16 mouse cellular contexts compared by ENCODE assay signal in genomic region chr13:43614667-43615066, GRCm38 (mm10). TPM values are rescaled to one million over a fixed set of nuclear protein-coding genes. Genes with fewer than 3 reads are reported as not detected.
A peak's percentile ranks its signal among the peaks of the same experiment; 100 is the strongest.
DNase-seq lines count a peak whose midpoint lies in the region; ATAC-seq and TF ChIP-seq lines count a peak whose summit lies in the region.
"Had no signal": no experiment of that assay in that cellular context is flagged by ENCODE, and none has a peak within 500 bp of the region (broad histone marks: within the 10 kb centered on the region; RNA-seq: fewer than 3 reads in every experiment).

No protein-coding gene starts in this region.

- H3K9me3 ChIP-seq in limb, embryonic 11.5 days (ENCODE audit: control insufficient read depth, low read length), result no peaks in the 10 kb centered on the region
- no peaks in the 10 kb centered on the region for H3K9me3 ChIP-seq in limb, embryonic 10.5 days (replicated peaks)
- H3K9me3 ChIP-seq in ES-Bruce4 (replicated peaks; ENCODE audit: control insufficient read depth, insufficient read depth, low read length, poor library complexity, severe bottlenecking), result no peaks in the 10 kb centered on the region
- H3K9me3 ChIP-seq in midbrain, embryonic 16.5 days (replicated peaks; ENCODE audit: control insufficient read depth, low read length, poor library complexity, severe bottlenecking), result no peaks in the 10 kb centered on the region
- H3K9me3 ChIP-seq: G1E; heart, embryonic 15.5 days; intestine, embryonic 15.5 days had no signal

- no peak overlapping the region for H3K9ac ChIP-seq in limb, embryonic 11.5 days (ENCODE audit: low read length)
- no peak overlapping the region for H3K9ac ChIP-seq in ES-Bruce4 (ENCODE audit: low read depth, poor library complexity, severe bottlenecking)
- no peak overlapping the region for H3K9ac ChIP-seq in midbrain, embryonic 16.5 days (ENCODE audit: low read depth, low read length)
- H3K9ac ChIP-seq: intestine, embryonic 15.5 days had no signal

- TF ChIP-seq CTCF in ES-Bruce4 (IDR thresholded peaks at IDR 0.05; ENCODE audit: low read depth, low read length), result no peak

- no peak for TF ChIP-seq EP300 in ES-Bruce4 (IDR thresholded peaks at IDR 0.05; ENCODE audit: insufficient read depth, low read depth, low read length)

- H3K27me3 ChIP-seq in limb, embryonic 11.5 days (ENCODE audit: control insufficient read depth, insufficient read depth, low read length), result 0 out of 2 replicates have a peak, but pooled peaks cover 3% of the 10 kb centered on the region
- H3K27me3 ChIP-seq in limb, embryonic 10.5 days (ENCODE audit: low read depth, poor library complexity, severe bottlenecking), result peaks cover 19% of the 10 kb centered on the region
- H3K27me3 ChIP-seq in ES-Bruce4 (ENCODE audit: control insufficient read depth, insufficient read depth, low read length, poor library complexity, severe bottlenecking), result peaks cover 3% of the 10 kb centered on the region; the same call in 1 of the 2 replicates
- no peaks in the 10 kb centered on the region for H3K27me3 ChIP-seq in midbrain, embryonic 16.5 days (ENCODE audit: control insufficient read depth, insufficient read depth, low read depth, low read length)
- H3K27me3 ChIP-seq: intestine, embryonic 15.5 days had no signal

- H3K4me3 ChIP-seq in limb, embryonic 11.5 days (ENCODE audit: low read depth, low read length), result no peak overlapping the region
- H3K4me3 ChIP-seq in limb, embryonic 10.5 days, result no peak overlapping the region
- no peak overlapping the region for H3K4me3 ChIP-seq in ES-Bruce4 (ENCODE audit: low read depth, low read length)
- H3K4me3 ChIP-seq in midbrain, embryonic 16.5 days (ENCODE audit: low read depth, low read length), result no peak overlapping the region

- peak overlapping the region; percentile 85; the same call in 1 of the 2 replicates for H3K4me2 ChIP-seq in limb, embryonic 11.5 days (ENCODE audit: low read depth, severe bottlenecking)
- peak overlapping the region; percentile 78; the same call in 1 of the 2 replicates for H3K4me2 ChIP-seq in midbrain, embryonic 16.5 days (ENCODE audit: low read length)

- DNase-seq in limb, embryonic 11.5 days (ENCODE audit: low spot score), result no peak
- no peak for DNase-seq in limb, embryonic 10.5 days (ENCODE audit: low spot score)
- DNase-seq in WW6 (ENCODE audit: low read depth, low spot score), result peak; percentile 28
- DNase-seq in ovary, postnatal 14 days (ENCODE audit: low spot score), result no peak
- no peak for DNase-seq in left cerebral cortex, adult 18-20 months (ENCODE audit: low spot score in 2 of 2)
- DNase-seq: cerebellum, adult 9-11 months; gastrocnemius, postnatal 10 days; kidney, postnatal 4 days had no signal

- ATAC-seq in limb, embryonic 11.5 days (ENCODE audit: insufficient number of reproducible peaks, low FRiP score, low TSS enrichment, low read depth), result no peak
- ATAC-seq in midbrain, embryonic 16.5 days, result no peak

- H3K27ac ChIP-seq in limb, embryonic 11.5 days (replicated peaks; ENCODE audit: low read depth, low read length), result no peak overlapping the region
- H3K27ac ChIP-seq in limb, embryonic 10.5 days, result no peak overlapping the region
- peak overlapping the region; percentile 27; the same call in 1 of the 2 replicates for H3K27ac ChIP-seq in ES-Bruce4 (ENCODE audit: insufficient read depth, low read length)
- 0 out of 2 replicates have a peak overlapping the region, but pooled peaks have one; percentile 85 for H3K27ac ChIP-seq in midbrain, embryonic 16.5 days (ENCODE audit: low read length)
- H3K27ac ChIP-seq: intestine, embryonic 15.5 days; macrophage; stomach, postnatal 0 days had no signal

- peaks cover 8% of the 10 kb centered on the region; the same call in 1 of the 2 replicates for H3K4me1 ChIP-seq in limb, embryonic 11.5 days (ENCODE audit: control insufficient read depth, insufficient read depth, low read length)
- H3K4me1 ChIP-seq in limb, embryonic 10.5 days, result peaks cover 20% of the 10 kb centered on the region
- no peaks in the 10 kb centered on the region for H3K4me1 ChIP-seq in ES-Bruce4 (ENCODE audit: control insufficient read depth, insufficient read depth, low read length)
- H3K4me1 ChIP-seq in midbrain, embryonic 16.5 days (ENCODE audit: control insufficient read depth, insufficient read depth, low read length), result peaks cover 20% of the 10 kb centered on the region

- no peaks in the 10 kb centered on the region for H3K36me3 ChIP-seq in limb, embryonic 11.5 days (ENCODE audit: control insufficient read depth, insufficient read depth, low read length)
- H3K36me3 ChIP-seq in limb, embryonic 10.5 days, result no peaks in the 10 kb centered on the region
- H3K36me3 ChIP-seq in ES-Bruce4 (ENCODE audit: control insufficient read depth, insufficient read depth, low read length, poor library complexity, severe bottlenecking), result no peaks in the 10 kb centered on the region
- H3K36me3 ChIP-seq in midbrain, embryonic 16.5 days (ENCODE audit: control insufficient read depth, insufficient read depth, low read length), result no peaks in the 10 kb centered on the region
- H3K36me3 ChIP-seq: G1E; heart, embryonic 15.5 days; intestine, embryonic 15.5 days had no signal

- WGBS in limb, embryonic 11.5 days, result 90% methylated on average over 3 of the region's 3 CpGs
- 83% methylated on average over 3 of the region's 3 CpGs for WGBS in limb, embryonic 10.5 days
- 60% methylated on average over 3 of the region's 3 CpGs for WGBS in midbrain, embryonic 16.5 days

- TF ChIP-seq POLR2A in ES-Bruce4 (IDR thresholded peaks at IDR 0.05; ENCODE audit: insufficient read depth, low read length), result no peak

RNA-seq across cellular contexts. Expression of gene Rnf182, which starts 0.8 kb away (rescaled TPM):
- polyA plus RNA-seq in limb, embryonic 11.5 days (2014; fragmentation: Nextera tagmentation; extraction: Ambion mirVana), result 5.5 and 5.9 TPM in 2 replicates
- 3.2 and 5.5 TPM in 2 replicates for polyA plus RNA-seq in limb, embryonic 10.5 days (2016; fragmentation: Nextera tagmentation; extraction: Ambion mirVana)
- 1.6 and 1.9 TPM in 2 replicates for polyA plus RNA-seq in ES-Bruce4 (2011; ENCODE audit: insufficient read depth, insufficient read length, low read depth, missing spikeins)
- 32.7 and 38.9 TPM in 2 replicates for polyA plus RNA-seq in midbrain, embryonic 16.5 days (2015; fragmentation: Nextera tagmentation; extraction: Ambion mirVana)
- 1 to 10 TPM; 8.1 to 9.9 TPM for total RNA-seq in left cerebral cortex, adult 18-20 months (2021)
- polyA plus RNA-seq: G1E; liver, embryonic 16.5 days; macrophage had no signal

RNA-seq across cellular contexts. Expression of gene Mcur1, which starts 54.7 kb away (rescaled TPM):
- 13.9 and 17.0 TPM in 2 replicates for polyA plus RNA-seq in limb, embryonic 11.5 days (2014; fragmentation: Nextera tagmentation; extraction: Ambion mirVana)
- 10.6 and 12.1 TPM in 2 replicates for polyA plus RNA-seq in limb, embryonic 10.5 days (2016; fragmentation: Nextera tagmentation; extraction: Ambion mirVana)
- 6.1 and 7.8 TPM in 2 replicates for polyA plus RNA-seq in ES-Bruce4 (2011; ENCODE audit: insufficient read depth, insufficient read length, low read depth, missing spikeins)
- polyA plus RNA-seq in midbrain, embryonic 16.5 days (2015; fragmentation: Nextera tagmentation; extraction: Ambion mirVana), result 5.6 and 6.2 TPM in 2 replicates
- total RNA-seq in left cerebral cortex, adult 18-20 months (2021), result 10 to 100 TPM; 17.1 to 17.9 TPM

Comparison
In these comparisons a context has a peak if more than half of its experiments do, and no peak if none do; other contexts are left out.
1. H3K27ac ChIP-seq: peak in ES-Bruce4 (single experiment) and midbrain, embryonic 16.5 days (single experiment); none in limb, embryonic 11.5 days (single experiment) and limb, embryonic 10.5 days (single experiment).